Mouse (Mus musculus) spleen, adult 2 months (tissue): Measurements from ENCODE around the gene Shank1. TPM values are rescaled to one million over a fixed set of nuclear protein-coding genes. Genes with fewer than 3 reads are reported as not detected.

ENCODE experiments used
- DNase-seq, 2 experiments: peaks; one replicate each; pipeline versions ENCODE4 v3.0.0 to v3.0.0-alpha.2; 2012 to 2021; ENCODE audit warnings: low spot score in 2 of 2, low read depth in 1 of 2
- H3K27ac ChIP-seq: fragments of 200-500 bp; 2 replicates; pipeline ENCODE4 v1.5.1; 2012; ENCODE audit warnings: low read length, inconsistent platforms; ENCODE audit not compliant: insufficient read depth
- H3K27me3 ChIP-seq: fragments of 200-500 bp; 2 replicates; pipeline ENCODE4 v1.6.1; 2012; ENCODE audit warnings: mild to moderate bottlenecking, moderate library complexity, low read length, inconsistent platforms; ENCODE audit not compliant: control insufficient read depth, insufficient read depth
- H3K36me3 ChIP-seq: fragments of 200-500 bp; 2 replicates; pipeline ENCODE4 v1.6.1; 2012; ENCODE audit warnings: mild to moderate bottlenecking, low read length, inconsistent platforms; ENCODE audit not compliant: control insufficient read depth, insufficient read depth
- H3K4me1 ChIP-seq: fragments of 200-500 bp; 2 replicates; pipeline ENCODE4 v1.6.1; 2011; ENCODE audit warnings: inconsistent platforms; ENCODE audit not compliant: control insufficient read depth, insufficient read depth, insufficient read length
- H3K4me3 ChIP-seq: fragments of 200-500 bp; 2 replicates; pipeline ENCODE4 v1.5.1; 2011; ENCODE audit warnings: mild to moderate bottlenecking, inconsistent platforms; ENCODE audit not compliant: insufficient read depth, insufficient read length; ENCODE audit errors: extremely low read depth
- CTCF ChIP-seq: fragments of 200-500 bp; IDR thresholded peaks from 2 replicates; pipeline ENCODE4 v1.5.1; 2011; ENCODE audit warnings: mild to moderate bottlenecking, inconsistent platforms; ENCODE audit not compliant: insufficient read depth, insufficient read length, insufficient replicate concordance; ENCODE audit errors: extremely low read depth
- POLR2A ChIP-seq: fragments of 200-500 bp; IDR thresholded peaks from 2 replicates; pipeline ENCODE4 v1.6.1; 2011; ENCODE audit warnings: low read depth, low read length, inconsistent platforms
- WGBS: fragments of 180-500 bp; shearing (Covaris S2); methylation state at CpG from one replicate; pipeline ENCODE4 v1.1.7; 2018; 5-methylcytosine and 5-hydroxymethylcytosine counted together
- polyA plus RNA-seq: library from polyadenylated mRNA; depleted of rRNA; stranded (reverse); fragments of >200 nt; gene quantifications from 2 replicates; pipeline ENCODE4 v1.2.3, GENCODE M21; 2012

Gene Shank1
- polyA plus RNA-seq, 1 experiment: 4.5 TPM

- no peak overlapping the region for H3K4me3 ChIP-seq
- no peaks in the 10 kb centered on the region for H3K36me3 ChIP-seq
- WGBS: 23% methylated on average over 9 of the region's 10 CpGs
- H3K4me1 ChIP-seq: peaks cover 9% of the 10 kb centered on the region
- H3K27me3 ChIP-seq: peaks cover 29% of the 10 kb centered on the region
- TF ChIP-seq CTCF (no peak), POLR2A (no peak)
- DNase-seq: no peak
- no peak overlapping the region for H3K27ac ChIP-seq
Observed at GRCm38 (mm10) chr7:44357531-44357930, 47.5 kb downstream of the Shank1 start.

- peaks cover 24% of the 10 kb centered on the region for H3K27me3 ChIP-seq
- WGBS: 18% methylated on average over 5 of the region's 5 CpGs
- peaks cover 9% of the 10 kb centered on the region for H3K4me1 ChIP-seq
- no peak overlapping the region for H3K4me3 ChIP-seq
- DNase-seq: no peak
- no peaks in the 10 kb centered on the region for H3K36me3 ChIP-seq
- TF ChIP-seq POLR2A (no peak), CTCF (no peak)
- H3K27ac ChIP-seq: no peak overlapping the region
Observed at GRCm38 (mm10) chr7:44358012-44358411, 48.0 kb downstream of the Shank1 start.

- no peak for TF ChIP-seq CTCF
- no peak for TF ChIP-seq POLR2A
- DNase-seq: no peak
- H3K27me3 ChIP-seq: peaks cover 17% of the 10 kb centered on the region
- H3K4me1 ChIP-seq: peaks cover 9% of the 10 kb centered on the region
- WGBS: 9% methylated on average over 24 of the region's 26 CpGs
- no peak overlapping the region for H3K27ac ChIP-seq
- no peak overlapping the region for H3K4me3 ChIP-seq
- no peaks in the 10 kb centered on the region for H3K36me3 ChIP-seq
Observed at GRCm38 (mm10) chr7:44358886-44359654, 49.0 kb downstream of the Shank1 start.

GRCm38 (mm10) chr7:44359908-44360672, 50.0 kb downstream of the Shank1 start:
- under 1% methylated on average over 54 of the region's 54 CpGs for WGBS
- peaks cover 17% of the 10 kb centered on the region for H3K27me3 ChIP-seq
- peak; percentile 77 to 91 for DNase-seq
- peak; percentile 42; the same call in 1 of the 2 replicates for TF ChIP-seq POLR2A
- TF ChIP-seq CTCF: no peak
- H3K27ac ChIP-seq: 0 out of 2 replicates have a peak overlapping the region, but pooled peaks have one; percentile 10
- no peaks in the 10 kb centered on the region for H3K36me3 ChIP-seq
- peak overlapping the region; percentile 58 for H3K4me3 ChIP-seq
- H3K4me1 ChIP-seq: peaks cover 9% of the 10 kb centered on the region

- no peak for DNase-seq
- no peaks in the 10 kb centered on the region for H3K36me3 ChIP-seq
- H3K27me3 ChIP-seq: peaks cover 15% of the 10 kb centered on the region
- no peak overlapping the region for H3K4me3 ChIP-seq
- TF ChIP-seq POLR2A: no peak
- TF ChIP-seq CTCF: no peak
- no peak overlapping the region for H3K27ac ChIP-seq
- H3K4me1 ChIP-seq: peaks cover 9% of the 10 kb centered on the region
- 24% methylated on average over 21 of the region's 21 CpGs for WGBS
Observed at GRCm38 (mm10) chr7:44360792-44361301, 50.8 kb downstream of the Shank1 start.

GRCm38 (mm10) chr7:44372678-44373077, 62.6 kb downstream of the Shank1 start:
- Histone ChIP-seq H3K4me1 (no peaks in the 10 kb centered on the region; the same call in 1 of the 2 replicates), H3K4me3 (no peak overlapping the region), H3K27ac (no peak overlapping the region), H3K27me3 (no peaks in the 10 kb centered on the region), H3K36me3 (no peaks in the 10 kb centered on the region)
- 91% methylated on average over 8 of the region's 8 CpGs for WGBS
- DNase-seq: no peak
- no peak for TF ChIP-seq POLR2A
- TF ChIP-seq CTCF: no peak
